Mouse (Mus musculus) activated CD4-positive, CD25-positive, alpha-beta regulatory T cell, adult 4 months (primary cell): ENCODE results near the gene Lrrfip1. TPM values are rescaled to one million over a fixed set of nuclear protein-coding genes. Genes with fewer than 3 reads are reported as not detected.

Experiments
- ATAC-seq: one replicate; pipeline ENCODE4 v1.8.0; 2017
- polyA plus RNA-seq, 2 experiments: library from polyadenylated mRNA; unstranded; fragments of 100-300 nt; shearing (Covaris generic); gene quantifications; one replicate each; pipeline ENCODE4 v1.2.1; 2017

Gene Lrrfip1
- polyA plus RNA-seq, 2 experiments from 2014 or later, result 176 to 194 TPM

GRCm38 (mm10) chr1:91086748-91087147 lies 88.2 kb downstream of the Lrrfip1 start:
- ATAC-seq, result no peak

- no peak for ATAC-seq
Measured at GRCm38 (mm10) chr1:91088027-91088426, 89.5 kb downstream of the Lrrfip1 start.

GRCm38 (mm10) chr1:91088941-91089340 lies 90.4 kb downstream of the Lrrfip1 start:
- no peak for ATAC-seq

DNA sequence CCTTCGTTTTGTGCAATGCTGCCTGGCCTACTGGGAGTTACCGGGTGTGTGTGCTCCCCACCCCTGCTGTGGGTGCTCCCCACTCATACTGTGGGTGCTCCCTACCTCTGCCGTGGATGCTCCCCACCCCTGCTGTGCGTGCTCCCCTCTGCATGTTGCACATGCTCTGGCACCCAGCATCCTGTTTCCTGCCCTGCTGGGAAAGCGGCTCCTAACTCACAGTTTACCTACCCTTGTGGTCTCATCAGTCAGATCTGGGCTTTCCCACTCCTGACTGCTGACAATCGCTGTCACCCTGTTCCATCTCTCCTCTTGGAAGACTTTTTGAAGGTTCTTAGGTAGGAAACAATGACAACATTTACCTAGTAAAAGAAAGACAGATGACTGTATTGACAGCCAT lies 91.9 kb downstream of the Lrrfip1 start:
- peak; percentile 48 for ATAC-seq

GRCm38 (mm10) chr1:91092451-91092850 lies 93.9 kb downstream of the Lrrfip1 start:
- no peak for ATAC-seq

DNA sequence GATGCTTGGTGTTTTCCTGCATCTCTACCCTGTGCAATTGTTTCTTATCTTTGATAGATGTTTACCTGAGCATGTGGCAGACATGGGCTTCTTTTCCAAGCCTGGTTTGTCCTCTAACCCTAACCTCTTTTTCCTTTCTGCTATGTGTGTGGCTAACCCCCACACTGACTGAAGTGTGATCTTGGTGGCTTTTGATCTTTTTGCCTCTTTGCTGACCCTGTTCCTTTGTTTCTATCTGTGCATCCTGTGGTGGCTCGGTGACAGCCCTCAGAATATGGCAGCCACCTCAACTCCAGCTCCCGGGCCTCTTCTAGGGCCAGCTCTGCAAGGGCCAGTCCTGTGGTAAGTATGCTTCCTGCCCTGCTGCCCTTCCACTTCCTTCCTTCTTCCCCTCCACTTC lies 94.8 kb downstream of the Lrrfip1 start:
- peak; percentile 34 for ATAC-seq

- no peak for ATAC-seq
Measured at GRCm38 (mm10) chr1:91094001-91094400, 95.5 kb downstream of the Lrrfip1 start.

DNA sequence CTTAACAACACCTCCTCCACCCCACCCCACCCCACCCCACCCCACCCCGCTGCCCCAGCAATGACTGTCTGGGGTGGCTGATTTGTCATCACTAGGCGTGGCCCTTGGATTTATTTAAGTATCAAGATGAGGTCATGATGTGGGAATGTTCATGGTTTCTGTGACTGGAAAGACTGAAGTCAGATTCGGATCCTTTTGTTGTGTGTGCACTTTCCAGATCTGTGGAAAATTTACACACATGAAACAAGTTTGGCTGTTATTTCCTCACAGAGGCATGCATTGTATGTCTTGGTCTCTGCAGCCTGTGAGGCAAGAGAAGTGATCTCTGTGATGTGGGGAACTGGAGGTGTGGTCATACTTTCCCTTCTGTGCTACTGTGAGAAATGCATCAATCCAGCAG lies 96.7 kb downstream of the Lrrfip1 start:
- peak; percentile 50 for ATAC-seq

DNA sequence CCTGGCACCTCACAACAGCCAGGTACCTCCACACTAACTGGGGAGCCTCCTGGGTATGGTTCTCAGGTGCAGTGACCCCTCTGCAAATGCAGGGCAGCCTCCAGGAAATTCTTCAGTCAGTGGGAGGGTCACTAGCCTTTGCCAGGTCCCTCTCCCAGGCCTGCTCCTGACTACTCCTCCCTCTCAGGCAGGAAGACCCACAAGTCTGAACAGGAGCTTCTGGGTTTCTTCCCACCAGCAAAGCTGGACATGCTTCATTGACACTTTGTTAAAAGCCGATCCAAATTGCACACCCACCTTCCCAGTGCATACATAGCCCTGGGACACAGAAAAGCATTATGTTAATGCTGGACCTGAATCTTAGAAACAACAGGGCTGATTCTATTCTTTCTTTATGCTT lies 97.3 kb downstream of the Lrrfip1 start:
- no peak for ATAC-seq

GRCm38 (mm10) chr1:91096490-91096889 lies 98.0 kb downstream of the Lrrfip1 start:
- ATAC-seq, result peak; percentile 46

DNA sequence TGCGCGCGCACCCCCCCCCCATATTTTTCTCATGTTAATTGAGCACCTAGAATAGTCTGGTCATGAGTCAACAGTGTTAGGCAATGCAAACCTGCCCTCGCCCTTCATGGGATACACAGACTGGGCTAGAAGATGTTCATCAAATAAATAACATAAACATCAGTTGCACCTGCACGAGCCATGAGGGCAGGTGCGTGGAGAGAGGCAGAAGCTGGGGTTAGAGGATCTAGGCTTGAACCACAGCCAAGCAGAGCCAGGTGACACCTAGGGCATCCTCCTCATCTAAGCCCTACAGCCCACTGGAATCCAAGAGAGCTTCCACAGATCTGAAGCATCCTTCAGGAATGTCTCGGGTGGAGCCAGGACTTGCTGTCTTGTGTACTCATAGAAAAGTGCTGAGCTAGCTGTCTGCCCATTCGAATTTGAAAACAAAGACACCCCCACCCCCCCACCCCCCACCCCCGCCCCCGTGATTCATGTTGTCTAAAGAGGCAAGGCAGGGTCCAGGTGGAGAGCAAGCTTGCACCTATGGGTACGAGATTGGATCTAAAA lies 98.8 kb downstream of the Lrrfip1 start:
- ATAC-seq, result no peak

GRCm38 (mm10) chr1:91098887-91099286 lies 100.3 kb downstream of the Lrrfip1 start:
- peak; percentile 17 for ATAC-seq

- no peak for ATAC-seq
Measured at GRCm38 (mm10) chr1:91101709-91102440, 103.3 kb downstream of the Lrrfip1 start.

DNA sequence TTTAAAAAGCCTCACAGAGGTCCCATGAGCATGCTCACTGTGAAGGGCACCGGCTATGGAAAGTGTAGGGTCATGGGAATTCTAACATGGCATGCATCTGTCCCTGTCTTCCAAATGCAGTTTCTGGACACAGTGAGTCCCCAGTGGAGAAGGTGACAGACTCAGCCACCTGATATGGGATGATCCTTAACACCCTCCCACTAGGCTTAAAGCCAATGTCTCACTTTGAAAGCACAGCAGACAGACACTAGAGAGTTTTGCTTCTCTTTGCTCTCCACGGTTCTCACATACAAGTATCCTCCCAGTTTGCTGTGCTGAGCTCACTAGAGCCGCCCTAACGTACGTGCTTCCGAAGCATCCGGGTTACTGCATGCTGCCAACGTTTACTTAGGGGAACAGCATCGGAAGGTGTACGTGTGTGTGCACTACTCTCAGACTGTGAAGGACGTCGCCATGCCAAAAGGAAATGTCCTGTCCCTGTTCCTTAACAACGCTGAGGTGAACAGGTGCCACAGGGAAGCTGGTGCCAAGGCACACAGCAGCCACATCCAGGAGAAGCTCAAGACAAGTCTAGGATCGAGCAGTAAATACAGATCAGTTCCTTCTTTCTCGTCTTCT lies 104.9 kb downstream of the Lrrfip1 start:
- no peak for ATAC-seq

- no peak for ATAC-seq
Measured at GRCm38 (mm10) chr1:91107548-91107947, 109.0 kb downstream of the Lrrfip1 start.

- no peak for ATAC-seq
Measured at GRCm38 (mm10) chr1:91109302-91109701, 110.8 kb downstream of the Lrrfip1 start.

GRCm38 (mm10) chr1:91112171-91112570 lies 113.6 kb downstream of the Lrrfip1 start:
- ATAC-seq, result no peak

- ATAC-seq, result no peak
Measured at GRCm38 (mm10) chr1:91112606-91113005, 114.1 kb downstream of the Lrrfip1 start.

DNA sequence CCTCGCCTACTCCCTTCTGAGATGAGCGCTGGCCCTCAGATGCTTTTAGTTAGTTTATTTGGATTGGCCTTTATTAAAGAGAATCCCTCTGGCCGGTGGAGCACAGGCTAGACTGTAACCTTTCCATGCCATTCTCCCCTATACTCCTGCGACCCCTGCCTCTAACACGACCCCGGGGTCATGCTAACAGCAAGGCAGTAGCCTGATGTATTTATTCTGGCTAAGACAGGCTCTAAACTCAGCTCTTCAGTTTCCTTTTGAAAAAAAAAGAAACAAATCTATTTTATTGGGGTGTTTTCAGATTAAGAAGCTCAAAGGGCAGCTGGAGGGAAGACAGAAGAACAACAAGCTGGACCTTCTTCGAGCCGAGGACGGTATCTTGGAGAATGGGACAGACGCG lies 123.6 kb downstream of the Lrrfip1 start:
- no peak for ATAC-seq

- no peak for ATAC-seq
Measured at GRCm38 (mm10) chr1:91123004-91123403, 124.5 kb downstream of the Lrrfip1 start.

DNA sequence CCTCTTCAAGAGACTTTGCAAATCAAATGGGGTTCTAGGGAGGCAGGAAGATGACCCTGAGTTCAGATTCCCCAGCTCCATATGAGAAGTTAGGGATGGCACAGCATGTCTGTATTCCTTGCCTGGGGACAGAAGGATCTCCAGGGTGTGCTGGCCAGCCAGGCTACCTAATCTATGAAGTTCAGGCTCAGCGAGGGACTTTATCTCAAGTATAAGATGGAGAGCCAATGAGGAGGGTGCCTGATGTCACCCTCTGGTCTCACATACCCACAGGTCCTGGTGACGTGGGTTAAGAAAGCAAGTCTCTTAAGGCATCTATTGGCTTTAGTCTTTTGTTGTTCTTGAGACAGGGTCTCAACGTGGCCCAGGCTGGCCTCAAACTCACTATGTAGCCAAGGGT lies 124.9 kb downstream of the Lrrfip1 start:
- ATAC-seq, result no peak

GRCm38 (mm10) chr1:91128849-91129248 lies 130.3 kb downstream of the Lrrfip1 start:
- no peak for ATAC-seq

- ATAC-seq, result no peak
Measured at GRCm38 (mm10) chr1:91137036-91137435, 138.5 kb downstream of the Lrrfip1 start.

DNA sequence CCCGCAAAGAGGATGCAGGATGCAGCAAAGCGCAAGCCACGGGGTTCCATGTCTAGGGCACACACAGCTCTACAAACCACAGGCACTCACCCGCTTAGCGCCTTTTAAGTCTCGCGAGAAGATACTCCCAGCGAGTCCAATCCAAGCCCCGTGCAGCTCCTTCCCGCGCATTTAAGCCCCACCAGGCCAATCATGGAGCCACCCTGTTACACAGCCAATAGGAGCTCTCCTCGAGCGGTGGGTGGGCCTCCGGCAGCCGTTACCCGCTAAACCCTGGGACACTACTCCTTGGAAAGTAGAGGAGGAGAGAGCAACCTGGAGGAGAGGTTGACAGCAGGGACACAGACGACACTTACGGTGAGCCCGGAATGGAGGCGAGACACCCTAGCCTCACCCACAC lies 146.3 kb downstream of the Lrrfip1 start, which contains the start of gene Rbm44:
Gene Rbm44 (plus strand): TSS at position 277 of the 400 bp plus-strand sequence.
- peak; percentile 71 for ATAC-seq
